Mouse (Mus musculus) MEL (cell line): ENCODE data around the gene Gm20388. TPM values are rescaled to one million over a fixed set of nuclear protein-coding genes. Genes with fewer than 3 reads are reported as not detected.

Source experiments
- DNase-seq: peaks from one replicate; pipeline ENCODE4 v3.0.0; 2011; ENCODE audit warnings: low read depth, low spot score
- H3K27ac ChIP-seq: 2 replicates; pipeline ENCODE4 v1.5.1; 2012; ENCODE audit warnings: low read depth, mild to moderate bottlenecking, control low read depth, low read length, moderate library complexity; ENCODE audit not compliant: control insufficient read depth
- H3K27me3 ChIP-seq, 2 experiments: fragments of 150-350 bp in 1 of 2; sonication (generic) in 1 of 2; 2 replicates each; pipeline ENCODE4 v1.6.1; 2012; ENCODE audit warnings: low read length in 2 of 2, mild to moderate bottlenecking in 2 of 2, improper control_type of control experiment in 1 of 2, moderate library complexity in 1 of 2; ENCODE audit not compliant: insufficient read depth in 2 of 2, control insufficient read depth in 1 of 2
- H3K36me3 ChIP-seq, 2 experiments: 2 replicates each; pipeline ENCODE4 v1.6.1; 2012 to 2014; ENCODE audit warnings: low read length in 2 of 2, improper control_type of control experiment in 1 of 2, inconsistent platforms in 1 of 2, mild to moderate bottlenecking in 1 of 2; ENCODE audit not compliant: insufficient read depth in 2 of 2, control insufficient read depth in 1 of 2
- H3K4me1 ChIP-seq, 2 experiments: fragments of 150-350 bp in 1 of 2; sonication (generic) in 1 of 2; 2 replicates each; pipeline ENCODE4 v1.6.1; 2012; ENCODE audit warnings: low read length in 2 of 2, improper control_type of control experiment in 1 of 2, mild to moderate bottlenecking in 1 of 2; ENCODE audit not compliant: insufficient read depth in 2 of 2, control insufficient read depth in 1 of 2
- H3K4me3 ChIP-seq, 2 experiments: fragments of 150-350 bp in 1 of 2; sonication (generic) in 1 of 2; 2 replicates each; pipeline ENCODE4 v1.5.1; 2012; ENCODE audit warnings: low read depth in 2 of 2, low read length in 2 of 2, mild to moderate bottlenecking in 2 of 2, moderate library complexity in 2 of 2, control low read depth in 1 of 2, improper control_type of control experiment in 1 of 2; ENCODE audit not compliant: control insufficient read depth in 1 of 2, insufficient read depth in 1 of 2
- H3K79me2 ChIP-seq: 2 replicates; pipeline ENCODE4 v1.6.1; 2012; ENCODE audit warnings: mild to moderate bottlenecking, low read length, moderate library complexity; ENCODE audit not compliant: control insufficient read depth, poor library complexity, insufficient read depth
- H3K9ac ChIP-seq: 2 replicates; pipeline ENCODE4 v1.6.1; 2012; ENCODE audit warnings: low read depth, mild to moderate bottlenecking, control low read depth, low read length, moderate library complexity; ENCODE audit not compliant: control insufficient read depth, poor library complexity, severe bottlenecking
- H3K9me3 ChIP-seq: fragments of 150-350 bp; sonication (generic); replicated peaks from 2 replicates; pipeline ENCODE4 v1.6.1; 2012; ENCODE audit warnings: mild to moderate bottlenecking, low read length, improper control_type of control experiment, moderate library complexity; ENCODE audit not compliant: insufficient read depth
- CHD1 ChIP-seq: IDR thresholded peaks from 2 replicates; pipeline ENCODE4 v1.6.1; 2012; ENCODE audit warnings: low read depth, mild to moderate bottlenecking, inconsistent platforms, low read length, improper control_type of control experiment
- CHD2 ChIP-seq: IDR thresholded peaks from 2 replicates; pipeline ENCODE4 v1.6.1; 2011; ENCODE audit warnings: low read length, improper control_type of control experiment
- CTCF ChIP-seq, 3 experiments: IDR thresholded peaks in 2 of 3; conservative IDR thresholded peaks in 1 of 3; 2 replicates each; pipeline ENCODE4 v1.5.1; 2011 to 2012; ENCODE audit warnings: low read length in 3 of 3, low read depth in 2 of 3, mild to moderate bottlenecking in 2 of 3, improper control_type of control experiment in 1 of 3, inconsistent platforms in 1 of 3, mixed read lengths in 1 of 3, moderate library complexity in 1 of 3; ENCODE audit not compliant: control insufficient read depth in 1 of 3, insufficient read depth in 1 of 3, poor library complexity in 1 of 3, severe bottlenecking in 1 of 3
- E2F4 ChIP-seq: IDR thresholded peaks from 2 replicates; pipeline ENCODE4 v1.6.1; 2011; ENCODE audit warnings: low read depth, low read length, improper control_type of control experiment, borderline replicate concordance
- ELF1 ChIP-seq: IDR thresholded peaks from 2 replicates; pipeline ENCODE4 v1.6.1; 2014; ENCODE audit warnings: low read depth, mild to moderate bottlenecking, inconsistent platforms, low read length, improper control_type of control experiment, moderate library complexity
- EP300 ChIP-seq, 2 experiments: IDR thresholded peaks; 2 replicates each; pipeline ENCODE4 v1.6.1; 2011; ENCODE audit warnings: improper control_type of control experiment in 2 of 2, low read length in 2 of 2, low read depth in 1 of 2, mild to moderate bottlenecking in 1 of 2
- GABPA ChIP-seq: IDR thresholded peaks from 2 replicates; pipeline ENCODE4 v1.6.1; 2012; ENCODE audit warnings: low read depth, mild to moderate bottlenecking, inconsistent platforms, low read length, improper control_type of control experiment, moderate library complexity
- GATA1 ChIP-seq: IDR thresholded peaks from 2 replicates; pipeline ENCODE4 v1.6.1; 2011; ENCODE audit warnings: low read depth, low read length, improper control_type of control experiment
- JUND ChIP-seq: IDR thresholded peaks from 2 replicates; pipeline ENCODE4 v1.6.1; 2011; ENCODE audit warnings: low read depth, mild to moderate bottlenecking, improper control_type of control experiment, low read length
- KAT2A ChIP-seq: conservative IDR thresholded peaks from 2 replicates; pipeline ENCODE4 v1.6.1; 2012; ENCODE audit warnings: low read depth, low read length, improper control_type of control experiment, inconsistent platforms
- MAFK ChIP-seq: IDR thresholded peaks from 2 replicates; pipeline ENCODE4 v1.6.1; 2011; ENCODE audit warnings: low read depth, mild to moderate bottlenecking, low read length, improper control_type of control experiment, borderline replicate concordance
- MEF2A ChIP-seq: IDR thresholded peaks from 2 replicates; pipeline ENCODE4 v1.6.1; 2014; ENCODE audit warnings: low read depth, mild to moderate bottlenecking, inconsistent platforms, low read length, improper control_type of control experiment; ENCODE audit not compliant: poor library complexity, insufficient replicate concordance, severe bottlenecking; ENCODE audit errors: extremely low read depth
- MXI1 ChIP-seq: IDR thresholded peaks from 2 replicates; pipeline ENCODE4 v1.6.1; 2011; ENCODE audit warnings: mild to moderate bottlenecking, low read depth, low read length, improper control_type of control experiment
- MYB ChIP-seq: IDR thresholded peaks from 2 replicates; pipeline ENCODE4 v1.6.1; 2011; ENCODE audit warnings: mild to moderate bottlenecking, low read depth, low read length, improper control_type of control experiment
- NELFE ChIP-seq: IDR thresholded peaks from 2 replicates; pipeline ENCODE4 v1.6.1; 2011; ENCODE audit warnings: low read depth, low read length, improper control_type of control experiment
- NRF1 ChIP-seq: IDR thresholded peaks from 2 replicates; pipeline ENCODE4 v1.6.1; 2014; ENCODE audit warnings: low read depth, mild to moderate bottlenecking, inconsistent platforms, low read length, improper control_type of control experiment, moderate library complexity; ENCODE audit not compliant: poor library complexity, insufficient read depth, severe bottlenecking
- POLR2AphosphoS5 ChIP-seq: IDR thresholded peaks from 2 replicates; pipeline ENCODE4 v1.6.1; 2012; ENCODE audit warnings: low read depth, borderline replicate concordance, mild to moderate bottlenecking, inconsistent platforms, low read length, moderate library complexity, mixed read lengths
- RAD21 ChIP-seq: IDR thresholded peaks from 2 replicates; pipeline ENCODE4 v1.6.1; 2011; ENCODE audit warnings: mild to moderate bottlenecking, low read depth, low read length, improper control_type of control experiment
- RCOR1 ChIP-seq: IDR thresholded peaks from 2 replicates; pipeline ENCODE4 v1.6.1; 2012; ENCODE audit warnings: low read depth, mild to moderate bottlenecking, inconsistent platforms, low read length, improper control_type of control experiment
- SIN3A ChIP-seq: IDR thresholded peaks from 2 replicates; pipeline ENCODE4 v1.6.1; 2012; ENCODE audit warnings: low read length, improper control_type of control experiment, inconsistent platforms
- SMC3 ChIP-seq: IDR thresholded peaks from 2 replicates; pipeline ENCODE4 v1.6.1; 2011; ENCODE audit warnings: low read depth, low read length, improper control_type of control experiment
- TAL1 ChIP-seq: IDR thresholded peaks from 2 replicates; pipeline ENCODE4 v1.6.1; 2012; ENCODE audit warnings: mild to moderate bottlenecking, inconsistent platforms, low read length, moderate library complexity, mixed read lengths
- USF1 ChIP-seq: IDR thresholded peaks from 2 replicates; pipeline ENCODE4 v1.6.1; 2014; ENCODE audit warnings: low read depth, mild to moderate bottlenecking, inconsistent platforms, low read length, improper control_type of control experiment, moderate library complexity
- USF2 ChIP-seq, 2 experiments: IDR thresholded peaks; 2 replicates each; pipeline ENCODE4 v1.6.1; 2011 to 2012; ENCODE audit warnings: improper control_type of control experiment in 2 of 2, low read length in 2 of 2, borderline replicate concordance in 1 of 2, inconsistent platforms in 1 of 2, low read depth in 1 of 2, mild to moderate bottlenecking in 1 of 2; ENCODE audit not compliant: insufficient read depth in 1 of 2
- ZC3H11A ChIP-seq: IDR thresholded peaks from 2 replicates; pipeline ENCODE4 v1.6.1; 2012; ENCODE audit warnings: low read depth, mild to moderate bottlenecking, inconsistent platforms, low read length, improper control_type of control experiment
- ZKSCAN1 ChIP-seq: IDR thresholded peaks from 2 replicates; pipeline ENCODE4 v1.6.1; 2012; ENCODE audit warnings: low read depth, mild to moderate bottlenecking, inconsistent platforms, low read length, improper control_type of control experiment, moderate library complexity
- polyA plus RNA-seq, 2 experiments: library from polyadenylated mRNA; stranded (reverse) in 1 of 2; unstranded in 1 of 2; fragments of >175 nt in 1 of 2; fragments of >200 nt in 1 of 2; gene quantifications; 2 replicates each; pipeline versions ENCODE4 v1.2.1 to v1.2.4; 2012; ENCODE audit warnings: low replicate concordance in 2 of 2, low read depth in 1 of 2; ENCODE audit not compliant: insufficient read length in 2 of 2, insufficient read depth in 1 of 2, missing spikeins in 1 of 2
- total RNA-seq: library from RNA; depleted of rRNA; stranded (reverse); fragments of 300-350 nt; gene quantifications from 2 replicates; pipeline ENCODE4 v1.2.3, GENCODE M21; 2012

Gm20388 gene
- total and polyA plus RNA-seq, 3 experiments, result 11.1 to 17.8 TPM; not detected in 1

GRCm38 (mm10) chr8:122021725-122022124 lies 2111.1 kb downstream of the Gm20388 start:
- DNase-seq, result no peak
- Histone ChIP-seq H3K9ac (no peak overlapping the region), H3K9me3 (no peaks in the 10 kb centered on the region), H3K79me2 (no peaks in the 10 kb centered on the region), H3K36me3 (no peaks in the 10 kb centered on the region; a peak in 1 of 4 replicates), H3K27ac (no peak overlapping the region), H3K4me1 (no peaks in the 10 kb centered on the region), H3K4me3 (no peak overlapping the region), H3K27me3 (no peaks in the 10 kb centered on the region)
- TF ChIP-seq NELFE (no peak), TAL1 (no peak), ELF1 (no peak), ZC3H11A (no peak), GABPA (no peak), USF2 (IDR thresholded peaks at IDR 0.05; ENCODE audit: borderline replicate concordance in 1 of 2, insufficient read depth in 1 of 2, low read depth in 1 of 2, low read length in 2 of 2) (no peak), RAD21 (no peak), SMC3 (no peak), MXI1 (no peak), MYB (no peak), ZKSCAN1 (no peak), MEF2A (no peak), POLR2AphosphoS5 (no peak), KAT2A (no peak), JUND (no peak)

DNA sequence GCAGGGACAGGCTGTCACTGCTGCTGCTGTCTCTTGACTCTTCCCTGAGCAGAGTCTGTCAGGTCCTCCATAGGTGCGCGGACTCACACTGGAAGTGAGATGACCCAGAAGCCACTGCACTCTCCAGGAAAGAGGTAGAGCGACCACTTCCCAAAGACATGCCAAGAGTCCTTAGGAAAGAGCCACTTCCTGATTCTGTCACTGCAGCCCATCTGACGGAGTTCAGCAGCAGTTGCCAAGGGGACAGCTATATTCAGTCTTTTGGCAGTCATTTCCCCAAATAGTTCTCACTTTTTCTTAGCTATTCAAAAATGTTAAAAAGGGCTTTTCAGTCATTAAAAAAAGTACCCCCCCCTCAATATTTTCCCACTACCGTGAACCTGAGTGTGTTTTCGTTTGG lies 2111.6 kb downstream of the Gm20388 start:
- H3K36me3 ChIP-seq, result no peaks in the 10 kb centered on the region; a peak in 1 of 4 replicates
- H3K4me1 ChIP-seq, result no peaks in the 10 kb centered on the region
- no peak for TF ChIP-seq E2F4
- TF ChIP-seq CHD1, result no peak
- TF ChIP-seq NELFE, result no peak
- TF ChIP-seq KAT2A, result no peak
- no peak for TF ChIP-seq MXI1
- no peak for TF ChIP-seq JUND
- TF ChIP-seq USF2 (IDR thresholded peaks at IDR 0.05; ENCODE audit: borderline replicate concordance in 1 of 2, insufficient read depth in 1 of 2, low read depth in 1 of 2, low read length in 2 of 2), result no peak
- TF ChIP-seq GATA1, result no peak
- TF ChIP-seq MAFK, result no peak
- no peak for TF ChIP-seq NRF1
- no peak for TF ChIP-seq CTCF (IDR thresholded peaks at IDR 0.05 in 2 of 3, conservative IDR thresholded peaks at IDR 0.05 in 1 of 3; ENCODE audit: control insufficient read depth in 1 of 3, insufficient read depth in 1 of 3, low read depth in 2 of 3, low read length in 3 of 3, poor library complexity in 1 of 3, severe bottlenecking in 1 of 3)
- no peak for TF ChIP-seq USF1
- TF ChIP-seq CHD2, result no peak
- no peak for TF ChIP-seq SIN3A
- no peak for TF ChIP-seq RCOR1
- no peak for TF ChIP-seq EP300 (IDR thresholded peaks at IDR 0.05; ENCODE audit: low read depth in 1 of 2, low read length in 2 of 2)
- TF ChIP-seq ZKSCAN1, result no peak
- TF ChIP-seq TAL1, result no peak

More for the DNA sequence above, 2111.6 kb downstream of the Gm20388 start:
- Histone ChIP-seq H3K27ac (no peak overlapping the region), H3K27me3 (no peaks in the 10 kb centered on the region), H3K4me3 (no peak overlapping the region), H3K9me3 (no peaks in the 10 kb centered on the region), H3K9ac (no peak overlapping the region), H3K79me2 (no peaks in the 10 kb centered on the region)
- no peak for DNase-seq
